Mouse (Mus musculus): Measurements from ENCODE around the gene Grip1.

Grip1 gene

DNA sequence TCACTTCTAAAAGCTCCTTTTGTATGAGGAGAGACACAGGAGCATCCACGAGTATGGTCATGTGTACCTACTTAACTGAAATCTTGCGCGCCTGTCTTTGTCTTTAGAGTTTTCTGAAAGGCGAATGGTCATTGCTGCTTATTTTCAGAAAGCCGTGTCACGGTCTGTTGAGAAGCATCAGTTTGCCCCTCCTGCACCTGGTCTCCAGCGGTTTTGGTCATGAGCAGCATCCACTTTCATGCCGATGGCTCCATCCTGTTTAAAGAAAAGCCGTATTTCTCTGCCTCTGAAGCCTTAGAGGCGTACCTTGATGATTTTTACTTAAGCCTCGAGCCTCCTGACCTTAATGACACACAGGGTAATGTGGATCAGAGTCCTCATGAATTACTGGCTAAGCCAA, 398.0 kb downstream of the Grip1 start:
- DNase-seq = no peak

DNA sequence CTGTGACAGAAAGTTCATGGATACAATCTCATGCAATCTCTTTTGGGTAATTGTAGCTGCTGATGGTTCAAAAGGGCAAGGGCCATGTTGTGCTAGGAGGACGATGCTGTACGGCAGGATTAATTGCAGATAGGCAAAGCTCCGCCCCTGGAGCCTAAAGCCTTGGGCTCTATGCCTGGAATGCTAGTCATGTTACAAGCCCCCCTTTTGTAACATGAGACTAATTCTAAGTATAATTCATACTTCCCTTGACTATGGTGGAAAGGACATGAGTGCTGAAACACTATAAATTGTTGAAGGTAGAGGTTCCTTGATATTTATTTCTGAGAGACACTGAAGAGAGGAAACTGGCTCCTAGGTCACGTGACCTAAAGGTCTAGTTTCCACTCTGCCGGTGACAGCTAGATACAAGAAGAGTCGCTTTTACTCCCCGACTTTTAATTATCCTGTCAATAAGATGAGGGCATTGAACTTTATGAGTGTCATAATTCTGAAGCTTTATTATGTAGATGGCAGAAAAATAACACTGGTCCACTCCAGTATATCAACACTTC, 399.0 kb downstream of the Grip1 start:
- no peak for DNase-seq

DNA sequence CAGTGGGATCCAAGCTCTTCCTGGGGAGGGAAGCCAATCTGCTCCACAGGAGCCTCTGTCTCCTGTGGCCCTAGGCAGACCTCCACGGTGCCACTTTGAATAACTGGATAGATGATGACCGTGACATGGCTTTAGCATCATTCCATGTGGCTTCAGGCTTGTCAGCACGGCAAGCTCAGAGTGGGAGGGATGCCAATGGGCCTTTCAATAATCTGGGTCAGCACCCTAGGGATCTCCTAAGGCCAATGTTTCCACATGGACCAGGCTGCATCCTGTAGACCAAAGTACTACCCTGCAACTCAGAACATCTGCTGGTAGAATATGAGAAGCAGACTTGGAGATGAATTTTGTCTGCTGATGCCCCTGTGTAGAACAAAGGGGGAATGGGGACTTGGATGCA, 414.1 kb downstream of the Grip1 start:
- no peak for DNase-seq

DNA sequence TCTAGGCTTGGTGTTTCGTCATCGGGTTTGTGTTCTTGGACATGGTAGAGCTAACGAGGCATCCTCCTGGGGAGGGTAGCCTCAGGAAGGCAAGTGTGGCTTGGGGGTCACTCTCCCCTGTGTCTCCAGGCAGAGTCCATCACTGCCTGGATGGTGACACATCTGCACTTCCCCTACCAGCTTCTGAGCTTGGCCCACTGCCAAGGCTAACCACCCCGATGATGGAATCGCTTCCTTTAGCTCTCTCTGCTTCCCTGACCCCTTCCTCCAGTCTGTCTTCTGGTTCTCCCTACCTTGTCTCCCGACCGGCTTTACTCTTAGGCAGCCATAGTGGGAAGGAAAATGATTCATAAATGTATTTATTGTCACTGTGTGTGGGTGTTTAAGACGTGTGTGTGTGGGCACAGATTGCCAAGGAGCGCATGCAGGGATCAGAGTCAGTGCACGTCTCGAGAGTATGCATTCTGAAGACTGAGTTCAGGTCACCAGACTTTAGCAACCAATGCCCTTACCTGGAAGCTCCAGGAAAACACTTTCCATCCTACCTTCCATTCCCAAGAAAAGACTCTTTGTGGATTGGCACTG, 415.5 kb downstream of the Grip1 start:
- DNase-seq = no peak

DNA sequence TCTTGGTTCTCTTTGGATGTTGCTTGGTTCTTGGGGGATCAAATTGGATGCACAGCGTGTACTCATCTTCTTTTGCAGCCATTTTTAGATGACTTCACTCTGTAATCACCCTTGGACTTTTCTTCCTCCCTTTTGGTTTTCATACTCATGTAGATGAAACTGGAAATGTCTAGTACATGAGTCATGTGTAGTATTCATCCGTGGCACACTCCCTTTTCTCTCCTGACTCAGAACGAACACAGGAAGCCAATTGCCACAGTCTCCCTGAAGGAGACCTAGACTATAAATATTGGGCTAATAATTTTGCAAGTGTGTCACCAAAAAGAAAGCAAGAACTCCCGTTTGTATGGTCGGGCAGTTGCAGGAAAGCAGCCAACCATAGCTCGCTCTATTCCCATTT, 423.1 kb downstream of the Grip1 start:
- DNase-seq = no peak

DNA sequence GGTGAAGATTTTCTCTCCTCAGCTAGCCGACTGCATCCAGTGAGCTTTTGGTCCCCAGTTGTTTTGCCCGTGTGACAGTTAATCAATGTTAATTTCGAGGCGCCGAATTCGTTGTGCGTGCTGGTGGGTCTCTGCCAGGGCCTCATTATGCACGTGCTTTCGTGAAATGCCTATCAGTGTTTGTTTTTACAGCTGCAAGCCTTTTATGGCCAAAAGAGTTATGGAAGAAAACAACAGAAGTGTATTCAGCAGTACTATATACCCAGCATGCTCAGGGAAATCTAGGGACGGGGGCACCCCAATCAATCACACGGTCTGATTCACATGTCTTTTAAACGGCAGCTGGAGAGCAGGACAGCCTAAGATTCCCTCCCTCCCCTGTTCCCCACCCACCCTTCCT, 424.7 kb downstream of the Grip1 start:
- DNase-seq = no peak

DNA sequence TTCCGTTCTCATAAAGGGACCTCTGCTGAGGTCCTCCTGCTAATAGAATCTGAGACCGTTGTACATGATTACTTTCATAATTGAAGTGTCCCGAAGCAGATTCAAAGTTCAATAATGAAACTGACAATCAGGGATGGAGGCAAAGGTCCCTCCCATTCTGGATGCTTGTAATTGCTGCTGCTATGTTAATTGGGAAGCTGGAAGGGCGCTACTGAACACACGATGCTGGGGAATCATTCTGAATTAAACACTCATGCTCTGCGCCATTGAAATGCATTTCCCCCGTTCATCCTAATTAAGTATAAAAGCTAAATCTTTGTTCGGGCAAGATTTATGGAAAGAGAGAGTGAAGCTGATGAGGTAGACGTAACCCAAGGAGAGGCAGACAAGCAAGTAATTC, 431.0 kb downstream of the Grip1 start:
- DNase-seq = no peak

DNA sequence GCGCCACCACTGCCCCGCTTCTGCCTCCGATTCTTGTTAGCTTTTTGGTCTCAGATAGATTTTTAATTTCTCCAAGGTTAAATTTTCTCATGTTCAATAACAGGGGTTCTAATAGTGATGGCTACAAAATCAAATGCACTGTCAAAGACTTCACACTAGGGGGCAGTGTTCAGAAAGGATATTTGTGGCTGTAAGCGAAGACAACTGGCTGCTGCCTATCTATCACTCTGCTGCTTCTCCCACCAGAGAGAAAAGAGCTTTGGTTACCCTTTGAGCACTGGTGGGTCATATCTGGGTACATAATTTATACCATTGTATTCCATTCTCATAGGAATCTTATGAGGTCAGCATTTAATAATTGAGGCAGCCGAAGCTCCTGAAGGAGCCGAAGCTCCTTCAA, 431.9 kb downstream of the Grip1 start:
- no peak for DNase-seq

DNA sequence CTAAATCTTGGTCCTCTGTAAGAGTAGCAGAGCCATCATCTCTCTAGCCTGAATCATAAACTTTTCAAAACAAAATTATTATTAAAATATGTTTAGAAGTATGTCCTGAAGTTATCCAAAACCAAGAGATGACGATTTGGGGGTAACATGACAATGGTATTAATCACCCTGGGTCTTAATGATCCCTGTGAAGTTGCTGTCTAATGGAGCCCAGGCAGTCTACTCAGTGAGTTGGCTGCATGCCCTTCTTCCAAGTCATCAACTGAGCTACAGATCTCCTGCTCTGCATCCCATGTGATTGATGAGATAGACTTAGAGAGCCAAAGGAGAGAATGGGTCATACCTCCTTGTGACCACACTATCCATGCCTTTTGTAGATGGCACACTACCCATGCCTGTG, 433.1 kb downstream of the Grip1 start:
- no peak for DNase-seq

DNA sequence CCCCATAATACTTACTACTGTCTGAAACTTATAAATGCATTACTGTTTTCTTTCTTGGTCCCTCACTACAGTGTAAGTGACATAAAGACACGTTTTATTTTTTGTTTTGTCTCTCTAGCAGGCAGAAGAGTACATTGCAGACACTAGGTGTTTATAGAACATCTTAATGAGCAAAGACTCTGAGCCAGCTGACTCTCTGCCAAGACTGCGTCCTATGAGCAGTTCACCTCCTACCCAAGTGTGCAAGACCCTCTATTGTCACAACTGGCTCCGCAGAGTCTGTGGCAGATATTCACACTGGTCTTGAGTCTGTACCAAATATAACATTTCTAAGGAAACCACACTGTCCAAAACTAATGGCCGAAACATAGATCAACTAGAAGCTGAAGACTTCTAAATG, 449.1 kb downstream of the Grip1 start:
- no peak for DNase-seq

DNA sequence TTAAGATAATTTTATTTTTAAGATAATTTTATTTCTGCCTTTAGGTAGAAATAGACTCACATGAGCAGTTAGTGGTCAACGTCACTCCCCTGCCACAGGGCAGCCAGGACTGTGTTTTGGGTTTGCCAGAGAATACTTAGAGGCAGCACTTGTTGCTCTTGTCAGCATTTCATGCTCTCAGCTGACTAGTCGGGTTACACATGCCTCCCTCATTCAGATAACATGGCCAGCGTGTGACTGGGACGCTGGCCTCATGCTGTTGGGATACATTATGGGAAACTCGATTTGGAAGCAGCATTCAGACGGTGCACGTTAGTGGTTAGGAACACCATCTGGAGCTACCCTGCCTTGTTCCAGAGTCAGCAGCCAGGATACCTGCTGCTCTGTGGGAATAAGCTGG, 453.2 kb downstream of the Grip1 start:
- no peak for DNase-seq

DNA sequence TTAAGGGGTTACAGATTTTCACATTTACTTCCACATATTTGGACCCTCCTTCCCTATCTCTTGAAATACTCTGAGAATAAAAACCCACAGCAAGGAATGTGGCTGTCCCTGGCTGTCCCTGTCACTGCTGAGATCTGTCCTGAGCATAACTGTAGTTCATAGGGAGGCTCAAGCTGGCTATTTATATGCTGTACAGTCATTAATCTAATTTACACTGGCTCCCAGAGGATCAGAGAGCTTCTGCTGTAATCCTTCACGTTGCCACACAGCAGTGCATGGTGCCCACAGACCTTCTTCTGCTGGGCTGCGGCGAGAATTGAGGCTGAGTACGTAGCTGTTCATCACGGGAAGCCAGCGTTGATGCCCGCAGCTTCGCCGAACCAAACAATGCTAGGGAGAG, 464.4 kb downstream of the Grip1 start:
- DNase-seq = no peak

DNA sequence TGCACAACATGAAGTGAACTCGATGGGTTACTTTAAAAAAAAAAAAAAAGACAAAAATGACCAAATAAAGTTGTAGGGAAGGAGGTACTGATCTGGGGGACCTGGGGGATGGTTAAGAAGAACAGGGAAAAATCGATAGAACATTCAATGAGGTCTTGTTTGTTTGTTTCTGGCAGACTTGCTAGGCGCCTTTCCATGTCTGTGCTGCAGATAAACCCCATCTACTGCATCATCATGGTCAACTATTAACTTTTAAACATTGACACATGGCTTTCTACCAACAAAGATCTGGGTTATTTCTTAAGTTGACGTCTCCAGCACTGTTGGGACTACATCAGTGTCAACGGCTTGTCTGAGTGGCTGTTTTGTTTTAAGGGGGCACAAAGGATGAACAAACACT, 474.3 kb downstream of the Grip1 start:
- no peak for DNase-seq

DNA sequence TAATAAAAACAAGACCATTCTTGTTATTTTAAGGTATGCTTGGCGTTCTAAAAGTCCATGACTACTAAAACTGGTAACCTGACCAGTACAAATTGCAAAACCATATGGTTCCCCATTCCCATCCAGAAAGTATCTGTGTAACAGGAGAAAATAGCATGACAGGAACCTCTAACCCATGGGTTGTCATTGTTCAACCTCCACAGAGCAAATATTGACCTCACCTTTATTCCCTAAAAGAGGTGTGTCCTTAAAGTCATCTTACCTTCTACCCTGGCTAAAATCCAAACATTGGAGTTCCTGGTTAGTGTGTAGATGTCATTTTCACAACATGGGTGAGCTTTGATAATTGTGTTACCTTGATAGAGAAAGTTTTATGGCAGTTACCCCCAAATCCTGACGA, 475.3 kb downstream of the Grip1 start:
- DNase-seq = no peak

DNA sequence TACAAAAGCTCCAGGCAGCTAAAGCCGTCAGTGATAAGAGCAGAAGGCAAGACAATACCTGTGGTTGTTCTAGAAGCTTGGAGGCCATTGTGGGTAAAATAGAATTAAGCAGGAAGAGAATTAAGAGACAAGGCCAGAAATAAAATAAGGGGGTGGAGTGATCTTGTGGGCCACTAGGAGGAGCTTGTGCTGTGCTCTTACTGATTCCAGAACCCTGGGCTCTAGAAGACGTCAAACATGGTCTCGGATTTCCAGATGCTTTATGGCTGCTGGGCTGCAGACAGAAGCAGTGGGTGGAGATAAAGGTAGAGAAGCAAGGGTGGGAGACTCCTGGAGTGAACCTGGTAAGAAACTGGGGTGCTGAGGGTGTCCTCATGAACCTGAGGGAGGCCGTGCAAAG, 479.2 kb downstream of the Grip1 start:
- no peak for DNase-seq

DNA sequence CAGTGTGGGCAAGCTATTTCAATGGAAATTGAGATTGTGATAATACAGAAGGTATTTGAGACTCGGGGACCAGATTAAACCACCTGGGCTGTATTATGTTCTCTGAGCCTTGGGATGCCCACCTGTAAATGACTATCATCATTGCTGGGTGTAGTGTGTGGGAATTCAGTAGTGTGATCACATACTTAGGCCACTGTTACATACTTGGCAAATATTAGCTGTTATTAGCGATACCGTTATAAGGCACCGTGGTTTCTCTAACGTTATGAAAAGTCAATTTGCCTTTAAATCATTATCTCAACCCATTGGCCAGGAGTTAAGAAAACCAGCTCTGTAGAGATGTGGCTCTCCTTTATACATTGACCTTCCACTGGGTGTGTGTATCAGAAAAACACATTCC, 479.7 kb downstream of the Grip1 start:
- DNase-seq = no peak

DNA sequence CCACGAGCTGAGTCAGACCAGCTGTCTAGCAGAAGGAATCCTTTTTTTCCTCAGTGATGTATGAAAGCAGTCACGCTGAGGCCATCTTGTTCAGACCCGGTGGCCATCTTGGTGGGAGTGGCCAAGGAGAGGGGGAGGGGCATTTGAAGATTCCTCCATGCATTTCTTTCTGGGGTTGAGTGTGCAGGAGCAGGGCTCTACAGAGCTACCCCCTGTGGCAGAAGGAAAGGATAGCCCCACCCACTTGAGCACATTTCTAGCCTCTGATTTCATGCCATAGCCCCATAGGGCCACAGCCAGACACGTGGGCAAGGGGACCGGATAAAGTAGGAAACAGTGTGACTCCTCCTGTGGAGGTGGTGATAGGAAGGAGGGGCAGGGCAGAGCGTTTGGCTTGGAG, 481.6 kb downstream of the Grip1 start:
- no peak for DNase-seq

DNA sequence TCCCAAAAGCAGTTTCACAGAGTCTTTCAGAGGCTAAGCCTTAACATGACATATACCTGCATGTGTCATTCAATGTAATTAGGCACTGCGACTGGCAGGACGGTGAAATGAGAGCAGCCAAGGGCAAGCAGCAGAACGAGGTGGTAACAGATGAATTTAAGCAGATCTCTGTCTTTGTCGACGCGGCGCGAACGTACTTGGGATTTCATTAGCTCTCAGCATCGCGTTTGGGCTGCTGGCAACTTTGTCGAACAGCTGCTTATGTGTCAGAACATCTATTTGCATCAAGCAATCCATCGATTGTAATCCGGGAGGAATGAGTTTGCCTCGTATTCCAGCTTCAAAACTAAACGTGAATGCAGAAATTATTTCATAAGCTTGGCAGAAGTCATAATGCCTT, 483.9 kb downstream of the Grip1 start:
- no peak for DNase-seq

DNA sequence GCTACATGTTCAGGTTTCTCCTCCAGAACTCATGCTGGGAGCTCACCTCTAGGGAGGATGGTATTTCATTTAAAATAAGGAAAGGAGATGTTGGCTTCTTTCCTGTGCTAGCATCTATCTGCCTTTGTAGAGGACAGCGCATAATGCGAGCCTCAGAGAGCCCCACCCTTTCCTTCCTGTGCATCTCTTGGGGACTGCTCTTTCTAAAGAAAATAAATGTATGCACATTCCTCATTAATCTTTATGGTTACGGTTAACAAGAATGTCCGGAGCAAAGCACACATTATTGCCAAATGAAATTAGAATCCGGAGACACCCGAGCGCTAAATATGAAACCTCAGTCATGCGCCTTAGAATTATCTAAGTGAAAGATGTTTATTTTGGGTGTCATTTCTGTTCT, 490.3 kb downstream of the Grip1 start:
- DNase-seq = no peak

DNA sequence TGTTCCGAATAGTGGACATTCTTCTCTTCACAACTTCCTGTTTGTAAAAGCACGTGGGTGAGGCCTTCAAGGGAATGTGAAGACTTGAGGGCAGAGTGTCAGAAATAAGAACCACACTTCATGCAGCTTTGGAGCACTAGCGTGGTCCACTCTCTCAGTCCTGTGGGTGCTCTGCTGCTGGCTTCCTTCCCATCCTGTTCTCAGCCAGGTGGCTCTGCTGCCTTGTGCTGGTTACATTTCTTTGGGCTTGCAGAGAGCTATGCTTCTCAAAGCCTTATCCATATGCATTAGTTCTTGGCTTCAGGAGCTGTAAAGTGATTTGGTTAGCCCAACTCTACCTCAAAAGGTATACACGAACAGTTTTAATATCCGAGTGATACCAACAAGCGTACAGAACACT, 497.8 kb downstream of the Grip1 start:
- DNase-seq = no peak

DNA sequence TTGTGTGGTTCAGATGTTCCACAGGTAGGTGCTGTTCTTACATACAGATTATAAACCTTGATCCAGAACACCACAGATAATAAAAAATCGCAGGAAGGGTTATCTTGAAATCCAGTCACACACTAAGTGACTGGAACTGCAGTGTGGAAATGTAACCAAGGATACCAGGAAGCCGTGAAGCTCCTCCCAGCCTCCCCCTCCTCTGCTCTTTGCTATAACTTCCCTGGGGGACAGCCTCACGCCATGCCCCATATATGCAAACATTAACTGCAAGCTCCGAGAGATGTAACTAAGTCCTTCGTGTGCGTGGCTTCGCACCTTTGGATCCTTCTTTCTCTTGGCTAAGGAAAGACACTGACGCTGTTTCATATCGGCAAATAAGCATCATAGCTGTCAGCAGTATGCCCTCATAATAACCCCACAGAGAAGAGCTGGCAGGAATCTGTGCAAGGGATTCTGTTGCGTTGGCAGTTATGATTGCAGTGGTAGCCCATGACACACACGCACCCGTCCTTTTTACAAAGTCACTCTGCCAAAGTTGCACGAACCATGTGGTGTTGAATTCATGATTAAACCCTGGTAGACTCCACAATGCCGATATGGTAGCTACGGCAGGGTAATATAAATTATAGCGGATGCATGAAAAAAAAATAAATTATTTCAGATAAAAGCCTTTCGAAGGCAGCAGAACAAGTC, 503.8 kb downstream of the Grip1 start:
- no peak for DNase-seq

DNA sequence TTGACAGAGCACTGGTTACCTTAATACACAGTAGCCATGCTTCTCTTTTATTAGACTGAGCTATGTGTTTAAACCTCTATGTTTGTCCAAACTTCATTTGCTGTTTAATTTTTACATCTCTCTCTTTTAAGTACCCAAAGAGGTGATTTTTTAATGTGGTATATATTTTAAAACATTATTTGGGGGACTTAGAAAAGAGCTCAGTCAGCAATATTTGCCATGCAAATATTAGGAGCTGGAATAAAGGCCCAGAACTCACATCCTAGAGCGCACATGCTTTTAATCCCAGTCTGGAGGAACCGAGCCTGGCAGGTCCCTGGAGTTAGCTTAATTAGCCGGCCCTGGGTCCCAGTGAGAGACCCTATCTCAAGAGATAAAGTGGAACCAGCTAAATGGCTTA, 507.3 kb downstream of the Grip1 start:
- DNase-seq = no peak

DNA sequence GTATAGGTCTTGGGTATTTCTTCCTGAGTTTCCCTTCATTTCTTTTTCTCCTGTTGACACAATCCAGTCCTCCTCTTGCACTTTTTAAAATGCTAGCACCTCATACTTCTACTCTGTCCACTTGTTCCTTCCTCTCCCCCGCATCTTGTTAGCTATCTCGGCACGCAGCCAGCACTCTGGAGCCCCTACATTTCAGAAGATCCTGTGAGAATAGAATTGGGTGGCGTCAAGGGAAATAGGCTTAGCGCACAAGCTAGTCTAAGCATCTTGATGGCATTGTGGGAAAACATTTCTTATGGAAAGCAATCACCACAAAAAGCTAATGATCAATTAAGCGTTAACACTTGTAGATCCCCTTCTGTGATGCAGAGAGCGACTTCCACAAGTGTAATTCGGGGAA, 512.7 kb downstream of the Grip1 start:
- peak; percentile 34 for DNase-seq

DNA sequence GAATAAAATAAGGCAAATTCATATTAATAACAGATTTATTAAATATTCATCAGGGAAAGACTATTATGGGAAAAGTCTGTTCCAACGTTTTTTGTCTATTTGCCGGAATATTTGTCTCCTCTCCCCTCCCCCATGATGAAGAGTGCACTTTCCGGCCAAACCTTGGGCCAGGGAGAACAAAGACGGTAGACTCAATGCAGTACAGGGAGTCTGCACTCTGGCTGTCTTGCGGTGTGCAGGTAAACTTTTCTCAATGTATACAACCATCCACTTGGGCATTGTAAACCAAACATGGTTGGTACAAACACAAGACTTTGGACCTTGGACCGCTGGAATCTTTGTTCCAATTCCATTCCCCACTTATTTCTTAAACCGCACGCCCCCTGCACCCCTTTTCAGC, 525.8 kb downstream of the Grip1 start:
- DNase-seq = no peak

DNA sequence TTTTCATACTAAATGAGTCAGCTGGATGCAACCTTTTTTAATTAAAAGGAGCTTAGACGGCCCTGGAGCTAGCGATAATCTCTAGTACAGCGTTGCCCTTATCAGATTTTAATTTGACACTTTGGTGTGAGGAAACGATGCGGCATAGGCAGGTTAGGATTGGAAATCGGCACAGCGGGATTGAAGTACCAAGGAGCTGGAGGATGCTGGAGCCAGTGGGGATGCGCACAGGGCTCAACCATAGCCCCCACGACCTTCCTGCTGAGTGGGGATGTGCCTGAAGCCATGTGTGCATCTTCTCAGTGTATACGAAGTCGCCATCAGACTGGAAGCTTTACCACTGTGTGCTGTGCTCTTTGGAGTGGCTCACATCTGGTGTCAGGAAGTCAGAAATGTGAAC, 526.4 kb downstream of the Grip1 start:
- no peak for DNase-seq
